Mouse (Mus musculus) lung, postnatal 0 days (tissue): Measurements from ENCODE around the gene Capn12.

Experiments
- CTCF ChIP-seq: IDR thresholded peaks from 2 replicates; pipeline ENCODE4 v1.5.1; 2016; ENCODE audit warnings: antibody characterized with exemption, mild to moderate bottlenecking
- EP300 ChIP-seq: IDR thresholded peaks from 2 replicates; pipeline ENCODE4 v1.6.1; 2016; ENCODE audit warnings: antibody characterized with exemption, mild to moderate bottlenecking, control low read depth

- TF ChIP-seq CTCF (no peak), EP300 (peak; percentile 39; the same call in 1 of the 2 replicates)
Observed at GRCm38 (mm10) chr7:28936787-28937186, 55.6 kb downstream of the Capn12 start.
